Mouse (Mus musculus) thymus, adult 2 months (tissue): ENCODE data around the gene Prdm11.

ENCODE experiments used
- CTCF ChIP-seq: fragments of 200-500 bp; IDR thresholded peaks from 2 replicates; pipeline ENCODE4 v1.5.1; 2012; ENCODE audit warnings: mild to moderate bottlenecking, control low read depth, low read length, moderate library complexity, borderline replicate concordance; ENCODE audit not compliant: control insufficient read depth, poor library complexity, insufficient read depth; ENCODE audit errors: extremely low read depth
- POLR2A ChIP-seq: fragments of 200-500 bp; IDR thresholded peaks from 2 replicates; pipeline ENCODE4 v1.6.1; 2012; ENCODE audit warnings: mild to moderate bottlenecking, low read length, control low read depth, moderate library complexity; ENCODE audit not compliant: control insufficient read depth, poor library complexity, insufficient read depth; ENCODE audit errors: extremely low read depth

DNA sequence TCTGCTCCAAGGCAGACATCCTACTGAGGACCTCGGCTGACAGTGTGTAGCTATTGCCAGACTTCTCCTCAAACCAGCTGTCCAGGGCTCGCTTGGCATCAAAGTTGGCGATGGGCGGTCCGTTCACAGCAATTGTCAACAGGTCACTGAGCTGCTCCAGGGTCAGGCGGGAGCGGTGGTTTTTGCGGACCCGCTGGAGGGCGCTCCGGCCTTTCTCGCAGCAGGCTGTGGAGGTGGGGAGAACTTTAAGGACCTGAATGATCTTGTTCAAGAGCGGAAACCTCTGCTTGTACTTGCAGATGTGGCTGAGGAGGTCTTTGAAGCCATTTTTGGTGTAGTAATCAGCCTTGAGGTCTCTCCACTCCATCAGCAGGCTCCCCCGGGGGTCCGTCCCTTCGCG, 73.9 kb downstream of the Prdm11 start:
- TF ChIP-seq POLR2A, result no peak
- no peak for TF ChIP-seq CTCF
